ENCODE assay signal across 35 mouse cellular contexts in genomic region chr11:46690136-46690535, GRCm38 (mm10). TPM values are rescaled to one million over a fixed set of nuclear protein-coding genes. Genes with fewer than 3 reads are reported as not detected.
"Had no signal": no experiment of that assay in that cellular context is flagged by ENCODE, and none has a peak within 500 bp of the region (broad histone marks: within the 10 kb centered on the region; RNA-seq: fewer than 3 reads in every experiment).

No protein-coding gene starts in this region.

- H3K27me3 ChIP-seq: limb, embryonic 12.5 days; limb, embryonic 13.5 days; limb, embryonic 15.5 days; liver, embryonic 12.5 days; liver, embryonic 13.5 days; liver, embryonic 15.5 days; lung, embryonic 15.5 days; megakaryocyte, embryonic 14.5 days; midbrain, embryonic 12.5 days; midbrain, embryonic 13.5 days; midbrain, embryonic 15.5 days; neural tube, embryonic 12.5 days had no signal

- H3K27ac ChIP-seq: limb, embryonic 10.5 days; limb, embryonic 12.5 days; limb, embryonic 13.5 days; limb, embryonic 15.5 days; liver, embryonic 12.5 days; liver, embryonic 13.5 days; liver, embryonic 14.5 days; liver, embryonic 15.5 days; lung, embryonic 15.5 days; macrophage; midbrain, embryonic 10.5 days; midbrain, embryonic 12.5 days; midbrain, embryonic 13.5 days; midbrain, embryonic 15.5 days; neural tube, embryonic 12.5 days had no signal

- H3K36me3 ChIP-seq: limb, embryonic 10.5 days; limb, embryonic 12.5 days; limb, embryonic 13.5 days; limb, embryonic 15.5 days; liver, embryonic 12.5 days; liver, embryonic 13.5 days; liver, embryonic 15.5 days; lung, embryonic 15.5 days; midbrain, embryonic 10.5 days; midbrain, embryonic 12.5 days; midbrain, embryonic 13.5 days; midbrain, embryonic 15.5 days; neural tube, embryonic 12.5 days had no signal

- H3K4me1 ChIP-seq: limb, embryonic 12.5 days; limb, embryonic 13.5 days; limb, embryonic 15.5 days; liver, embryonic 12.5 days; liver, embryonic 13.5 days; liver, embryonic 15.5 days; lung, embryonic 15.5 days; megakaryocyte, embryonic 14.5 days; midbrain, embryonic 10.5 days; midbrain, embryonic 12.5 days; midbrain, embryonic 13.5 days; midbrain, embryonic 15.5 days; neural tube, embryonic 12.5 days had no signal

- DNase-seq: left cerebral cortex, postnatal 4 days; liver; liver, embryonic 13.5 days; liver, postnatal 0 days; lung, adult 18-20 months; lung, adult 2 months; lung, embryonic 14.5 days; lung, postnatal 10 days; lung, postnatal 14 days; lung, postnatal 36 days; lung, postnatal 4 days; midbrain, embryonic 14.5 days had no signal

- ATAC-seq: liver, embryonic 12.5 days; liver, postnatal 0 days; lung, postnatal 0 days; midbrain, embryonic 13.5 days; midbrain, embryonic 15.5 days; midbrain, embryonic 16.5 days had no signal

- H3K4me3 ChIP-seq: limb, embryonic 10.5 days; limb, embryonic 12.5 days; limb, embryonic 13.5 days; limb, embryonic 15.5 days; liver, embryonic 12.5 days; liver, embryonic 13.5 days; liver, embryonic 15.5 days; lung, embryonic 15.5 days; megakaryocyte, embryonic 14.5 days; midbrain, embryonic 10.5 days; midbrain, embryonic 12.5 days; midbrain, embryonic 13.5 days; midbrain, embryonic 15.5 days; myocyte; neural tube, embryonic 12.5 days had no signal

RNA-seq across cellular contexts. Expression of gene Timd2, which starts 16.7 kb away (rescaled TPM):
- polyA plus RNA-seq: limb, embryonic 10.5 days; limb, embryonic 12.5 days; limb, embryonic 13.5 days; lung, adult 2 months; lung, embryonic 14.5 days; lung, embryonic 15.5 days; lung, embryonic 16.5 days; macrophage; midbrain, embryonic 12.5 days; midbrain, embryonic 16.5 days; midbrain, postnatal 0 days; myocyte; neural tube, embryonic 11.5 days; neural tube, embryonic 12.5 days had no signal

RNA-seq across cellular contexts. Expression of gene Havcr1, which starts 44.7 kb away (rescaled TPM):
- polyA plus RNA-seq: limb, embryonic 10.5 days; limb, embryonic 11.5 days; limb, embryonic 12.5 days; liver, embryonic 12.5 days; liver, embryonic 13.5 days; liver, embryonic 14.5 days; liver, embryonic 15.5 days; liver, postnatal 0 days; midbrain, embryonic 11.5 days; midbrain, embryonic 12.5 days; midbrain, embryonic 13.5 days; midbrain, embryonic 14.5 days; midbrain, embryonic 15.5 days; midbrain, embryonic 16.5 days; midbrain, postnatal 0 days; myocyte; neural tube, embryonic 11.5 days; neural tube, embryonic 12.5 days had no signal
